Mouse (Mus musculus) heart, adult 2 months (tissue): Measurements from ENCODE around the gene Mfrp. TPM values are rescaled to one million over a fixed set of nuclear protein-coding genes. Genes with fewer than 3 reads are reported as not detected.

Experiments used
- DNase-seq, 2 experiments: peaks; one replicate each; pipeline ENCODE4 v3.0.0; 2021
- H3K27ac ChIP-seq: fragments of 200-600 bp; 2 replicates; pipeline ENCODE4 v1.8.1; 2022
- H3K27me3 ChIP-seq: fragments of 200-500 bp; 2 replicates; pipeline ENCODE4 v1.6.1; 2012; ENCODE audit warnings: mild to moderate bottlenecking, low read length, inconsistent platforms, mixed read lengths; ENCODE audit not compliant: control insufficient read depth, insufficient read depth
- H3K36me3 ChIP-seq: fragments of 200-500 bp; 2 replicates; pipeline ENCODE4 v1.6.1; 2012; ENCODE audit warnings: low read length, inconsistent platforms; ENCODE audit not compliant: control insufficient read depth, insufficient read depth
- H3K4me1 ChIP-seq: fragments of 200-500 bp; 2 replicates; pipeline ENCODE4 v1.6.1; 2011; ENCODE audit warnings: low read length; ENCODE audit not compliant: control insufficient read depth, insufficient read depth
- H3K4me3 ChIP-seq: fragments of 200-600 bp; 2 replicates; pipeline ENCODE4 v1.8.1; 2022
- H3K79me2 ChIP-seq: fragments of 200-500 bp; replicated peaks from 2 replicates; pipeline ENCODE4 v1.6.1; 2012; ENCODE audit warnings: mild to moderate bottlenecking, inconsistent platforms, low read length, moderate library complexity, mixed read lengths; ENCODE audit not compliant: control insufficient read depth, insufficient read depth
- H3K9ac ChIP-seq: fragments of 200-500 bp; 2 replicates; pipeline ENCODE4 v1.6.1; 2012; ENCODE audit warnings: low read depth, mild to moderate bottlenecking, control low read depth, inconsistent platforms, low read length, mixed read lengths
- CTCF ChIP-seq: fragments of 200-600 bp; IDR thresholded peaks from 2 replicates; pipeline ENCODE4 v1.8.1; 2022; ENCODE audit warnings: antibody characterized with exemption, mild to moderate bottlenecking, moderate library complexity
- EP300 ChIP-seq: fragments of 200-500 bp; IDR thresholded peaks from 2 replicates; pipeline ENCODE4 v1.6.1; 2011; ENCODE audit warnings: low read depth, low read length, control low read depth; ENCODE audit not compliant: insufficient read depth
- POLR2A ChIP-seq: fragments of 200-500 bp; IDR thresholded peaks from 2 replicates; pipeline ENCODE4 v1.6.1; 2011; ENCODE audit warnings: mild to moderate bottlenecking, low read depth, low read length, control low read depth; ENCODE audit not compliant: insufficient read depth
- WGBS: fragments of 180-500 bp; shearing (Covaris S2); methylation state at CpG from one replicate; pipeline ENCODE4 v1.1.7; 2018; 5-methylcytosine and 5-hydroxymethylcytosine counted together
- intact Hi-C: fragments of 180-260 bp; cut with DNase I; formaldehyde crosslinking; loops from one replicate; pipeline ENCODE4 v1.15.1; 2025
- polyA plus RNA-seq: library from polyadenylated mRNA; depleted of rRNA; stranded (reverse); fragments of >200 nt; gene quantifications from 2 replicates; pipeline ENCODE4 v1.2.3, GENCODE M21; 2012
- total RNA-seq, 2 experiments: library from RNA; stranded (reverse); gene quantifications; 2 replicates each; pipeline ENCODE4 v1.2.3; 2021

Gene Mfrp
- total and polyA plus RNA-seq, 3 experiments = 0.04 to 0.05 TPM; not detected in 1

GRCm38 (mm10) chr9:44087761-44088455 lies 13.6 kb upstream of the Mfrp start:
- no peaks in the 10 kb centered on the region for H3K79me2 ChIP-seq
- TF ChIP-seq POLR2A (0 out of 2 replicates have a peak, but pooled peaks have one; percentile 27), CTCF (no peak), EP300 (0 out of 2 replicates have a peak, but pooled peaks have one; percentile 56)
- peak; percentile 63 to 72 for DNase-seq
- H3K36me3 ChIP-seq = peaks cover 7% of the 10 kb centered on the region; the same call in 1 of the 2 replicates
- peak overlapping the region; percentile 55 for H3K9ac ChIP-seq
- WGBS = 24% methylated on average over 15 of the region's 15 CpGs
- H3K27ac ChIP-seq = peak overlapping the region; percentile 90
- H3K4me1 ChIP-seq = peaks cover 5% of the 10 kb centered on the region
- H3K27me3 ChIP-seq = no peaks in the 10 kb centered on the region
- intact Hi-C loops = loop anchor here (2.0 to 10.0 kb wide), 2 partner anchors 19 to 397 kb away; partner anchors contain the start of gene Bcl9l
- H3K4me3 ChIP-seq = peak overlapping the region; percentile 24; the same call in 1 of the 2 replicates

DNA sequence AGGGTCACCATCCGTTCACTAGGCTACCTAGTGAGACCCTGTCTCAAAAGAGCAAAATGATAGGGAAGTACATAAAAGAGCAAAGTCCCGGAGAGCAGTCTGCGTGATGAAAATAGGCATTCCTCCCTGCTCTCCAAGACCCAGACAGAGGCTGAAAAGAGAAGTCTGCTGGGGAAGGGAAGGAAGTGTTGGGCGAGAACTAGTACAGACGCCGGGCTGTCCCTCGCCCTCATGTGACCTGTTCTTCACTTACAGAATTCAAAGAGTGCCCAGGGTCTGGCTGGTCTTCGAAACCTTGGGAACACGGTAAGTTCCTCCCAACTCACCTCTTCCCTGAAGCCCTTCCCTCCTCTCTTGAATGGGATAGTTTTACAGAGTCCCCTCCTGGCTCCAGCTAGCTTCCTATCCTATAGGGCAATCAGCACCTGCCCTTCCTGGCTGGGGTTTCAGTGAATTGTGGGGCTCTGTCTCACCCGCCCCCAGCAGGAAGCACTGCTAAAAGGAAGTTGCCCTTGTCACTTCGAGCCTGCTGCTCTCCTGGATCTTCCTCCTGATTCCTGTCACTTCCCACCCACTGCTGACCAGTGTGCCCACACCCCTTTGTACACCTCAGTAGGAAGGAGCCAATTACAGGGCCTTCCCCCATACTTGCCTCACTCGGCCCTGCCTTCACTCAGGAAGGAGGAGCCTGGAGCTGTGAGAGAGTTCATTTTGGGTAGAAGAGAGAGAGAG lies 12.5 kb upstream of the Mfrp start:
- intact Hi-C loops = loop anchor here (2.0 to 10.0 kb wide), 2 partner anchors 20 to 396 kb away; partner anchors contain the start of gene Bcl9l
- no peaks in the 10 kb centered on the region for H3K27me3 ChIP-seq
- peak in 1 of 2 experiments; percentile 36 for DNase-seq
- no peaks in the 10 kb centered on the region; the same call in none of the 2 replicates for H3K4me1 ChIP-seq
- no peaks in the 10 kb centered on the region for H3K79me2 ChIP-seq
- no peak overlapping the region for H3K9ac ChIP-seq
- TF ChIP-seq CTCF (no peak), POLR2A (no peak), EP300 (no peak)
- H3K27ac ChIP-seq = peak overlapping the region; percentile 90
- no peak overlapping the region for H3K4me3 ChIP-seq
- peaks cover 7% of the 10 kb centered on the region; the same call in 1 of the 2 replicates for H3K36me3 ChIP-seq
- WGBS = 20% methylated on average over 12 of the region's 12 CpGs

DNA sequence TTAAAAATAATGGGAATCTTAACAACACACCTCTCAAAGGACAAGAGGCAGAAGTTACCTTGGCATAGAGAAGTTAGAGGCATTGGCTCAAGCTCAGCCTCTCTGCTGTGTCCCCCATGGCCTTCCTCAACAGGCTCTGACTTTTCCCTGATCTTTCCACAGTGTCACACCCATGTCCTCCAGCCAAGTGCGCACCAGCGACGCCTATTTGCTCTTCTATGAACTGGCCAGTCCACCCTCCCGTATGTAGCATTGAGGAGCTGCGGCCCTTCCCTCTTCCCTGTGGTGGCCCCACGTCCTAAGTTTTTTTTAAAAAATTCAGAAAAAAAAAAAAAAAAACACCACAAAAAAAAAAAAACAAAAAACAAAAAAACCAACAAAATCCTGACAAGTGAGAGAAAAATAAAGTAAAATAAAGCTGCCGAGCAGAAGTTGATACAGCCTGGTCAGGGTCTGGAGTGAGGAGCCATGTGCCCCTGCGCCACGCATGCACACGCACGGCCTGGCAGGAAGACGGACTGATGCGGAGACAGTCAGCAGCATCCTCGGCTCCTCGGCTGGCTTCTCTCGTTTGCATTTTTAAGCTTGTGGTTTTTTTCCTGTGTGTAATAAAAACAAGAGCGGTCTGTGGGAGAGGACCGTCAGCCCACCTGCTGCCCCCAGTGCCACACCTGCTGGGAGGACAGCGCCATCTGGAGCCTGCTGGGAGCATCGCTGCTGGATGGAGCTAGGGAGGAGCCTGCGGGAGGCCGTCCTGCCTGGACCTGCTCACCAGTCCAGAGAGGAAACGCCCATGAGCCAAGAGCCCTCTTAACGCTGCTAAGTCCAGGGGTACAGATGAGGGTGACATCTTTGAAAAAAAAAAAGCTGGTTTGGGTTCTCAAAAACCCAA lies 7.7 kb upstream of the Mfrp start:
- H3K9ac ChIP-seq = no peak overlapping the region
- H3K4me1 ChIP-seq = peaks cover 1% of the 10 kb centered on the region
- H3K4me3 ChIP-seq = no peak overlapping the region
- intact Hi-C loops = no loop called here
- no peaks in the 10 kb centered on the region for H3K79me2 ChIP-seq
- H3K36me3 ChIP-seq = peaks cover 4% of the 10 kb centered on the region; the same call in 1 of the 2 replicates
- peak overlapping the region; percentile 5; the same call in 1 of the 2 replicates for H3K27ac ChIP-seq
- peak; percentile 76 to 81 for DNase-seq
- TF ChIP-seq CTCF (peak; percentile 78), EP300 (peak; percentile 43; the same call in 1 of the 2 replicates), POLR2A (peak; percentile 50; the same call in 1 of the 2 replicates)
- H3K27me3 ChIP-seq = no peaks in the 10 kb centered on the region
- WGBS = 39% methylated on average over 24 of the region's 24 CpGs

DNA sequence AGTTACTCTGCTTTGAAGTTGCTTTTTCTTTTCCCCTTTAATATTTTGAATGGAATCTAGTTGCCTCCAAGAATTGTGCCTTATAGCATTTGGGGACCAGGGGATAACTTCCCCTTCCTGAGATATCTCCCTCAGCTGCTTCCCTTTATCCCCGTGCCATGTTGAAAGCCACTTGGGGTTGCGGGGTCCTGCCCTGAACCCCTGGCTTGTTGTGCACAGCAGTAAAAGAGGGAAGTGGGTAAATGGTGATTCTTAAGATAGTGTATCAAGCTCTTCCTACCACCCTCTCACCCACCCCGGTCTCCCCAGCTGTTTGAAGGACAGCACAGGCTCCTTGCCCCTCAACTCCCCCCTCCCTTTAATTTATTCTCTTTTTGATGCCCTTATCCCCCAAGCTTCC lies 6.8 kb upstream of the Mfrp start:
- H3K36me3 ChIP-seq = peaks cover 2% of the 10 kb centered on the region; the same call in 1 of the 2 replicates
- H3K27ac ChIP-seq = no peak overlapping the region; the same call in 1 of the 2 replicates
- no peaks in the 10 kb centered on the region for H3K79me2 ChIP-seq
- no peak for TF ChIP-seq EP300
- TF ChIP-seq POLR2A = no peak
- TF ChIP-seq CTCF = no peak
- DNase-seq = no peak
- no peak overlapping the region for H3K4me3 ChIP-seq
- H3K4me1 ChIP-seq = 0 out of 2 replicates have a peak, but pooled peaks cover 1% of the 10 kb centered on the region
- WGBS = 85% methylated on average over 3 of the region's 3 CpGs
- no peaks in the 10 kb centered on the region for H3K27me3 ChIP-seq
- no peak overlapping the region for H3K9ac ChIP-seq
- intact Hi-C loops = no loop called here

DNA sequence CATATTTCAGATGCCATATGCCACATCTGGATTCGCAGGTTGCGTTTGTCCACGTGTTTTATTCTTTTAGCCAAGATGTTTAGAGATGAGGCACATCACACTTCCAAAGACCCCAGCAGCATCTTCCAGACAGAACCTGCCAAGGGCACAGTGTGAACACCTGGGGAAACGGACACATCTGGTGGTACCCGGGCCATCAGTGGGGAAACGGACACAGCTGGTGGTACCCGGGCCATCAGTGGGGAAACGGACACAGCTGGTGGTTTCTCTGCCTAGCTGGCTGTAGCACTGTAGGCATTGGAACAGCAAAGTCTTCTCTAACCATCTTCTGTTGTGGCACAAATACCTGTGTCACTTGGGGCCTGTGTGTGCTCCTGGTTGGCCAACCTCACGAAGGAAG lies 5.7 kb upstream of the Mfrp start:
- Histone ChIP-seq H3K27me3 (no peaks in the 10 kb centered on the region), H3K27ac (peak overlapping the region; percentile 76; the same call in 1 of the 2 replicates), H3K79me2 (no peaks in the 10 kb centered on the region), H3K4me3 (no peak overlapping the region), H3K9ac (no peak overlapping the region), H3K36me3 (no peaks in the 10 kb centered on the region), H3K4me1 (0 out of 2 replicates have a peak, but pooled peaks cover 1% of the 10 kb centered on the region)
- peak in 1 of 2 experiments; percentile 17 for DNase-seq
- TF ChIP-seq CTCF (no peak), POLR2A (no peak), EP300 (no peak)
- intact Hi-C loops = no loop called here
- 87% methylated on average over 9 of the region's 9 CpGs for WGBS
